Mouse (Mus musculus) CD4-positive, CD25-positive, alpha-beta regulatory T cell, adult 2 months (primary cell): ENCODE results near the gene Ttll8.

ENCODE experiments used
- DNase-seq: peaks from one replicate; pipeline ENCODE4 v3.0.0-alpha.2; 2012; ENCODE audit warnings: low read depth, low spot score

Gene Ttll8

DNA sequence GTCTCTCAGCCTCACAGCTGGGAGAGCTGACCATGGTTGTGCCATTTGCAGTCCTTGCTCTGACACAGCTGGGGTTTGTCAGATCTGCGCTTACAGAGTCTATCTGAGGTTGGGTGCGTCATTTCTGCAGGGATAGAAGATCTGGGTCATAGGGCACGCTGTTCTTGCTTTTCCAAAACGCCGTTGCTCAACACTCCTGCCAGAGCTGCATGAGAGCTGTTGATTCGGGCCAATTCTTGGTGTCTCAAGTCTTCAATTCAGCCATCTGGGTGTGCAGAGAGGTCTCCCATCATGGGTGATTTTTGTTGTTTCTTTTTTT lies 32.3 kb downstream of the Ttll8 start:
- DNase-seq: no peak

DNA sequence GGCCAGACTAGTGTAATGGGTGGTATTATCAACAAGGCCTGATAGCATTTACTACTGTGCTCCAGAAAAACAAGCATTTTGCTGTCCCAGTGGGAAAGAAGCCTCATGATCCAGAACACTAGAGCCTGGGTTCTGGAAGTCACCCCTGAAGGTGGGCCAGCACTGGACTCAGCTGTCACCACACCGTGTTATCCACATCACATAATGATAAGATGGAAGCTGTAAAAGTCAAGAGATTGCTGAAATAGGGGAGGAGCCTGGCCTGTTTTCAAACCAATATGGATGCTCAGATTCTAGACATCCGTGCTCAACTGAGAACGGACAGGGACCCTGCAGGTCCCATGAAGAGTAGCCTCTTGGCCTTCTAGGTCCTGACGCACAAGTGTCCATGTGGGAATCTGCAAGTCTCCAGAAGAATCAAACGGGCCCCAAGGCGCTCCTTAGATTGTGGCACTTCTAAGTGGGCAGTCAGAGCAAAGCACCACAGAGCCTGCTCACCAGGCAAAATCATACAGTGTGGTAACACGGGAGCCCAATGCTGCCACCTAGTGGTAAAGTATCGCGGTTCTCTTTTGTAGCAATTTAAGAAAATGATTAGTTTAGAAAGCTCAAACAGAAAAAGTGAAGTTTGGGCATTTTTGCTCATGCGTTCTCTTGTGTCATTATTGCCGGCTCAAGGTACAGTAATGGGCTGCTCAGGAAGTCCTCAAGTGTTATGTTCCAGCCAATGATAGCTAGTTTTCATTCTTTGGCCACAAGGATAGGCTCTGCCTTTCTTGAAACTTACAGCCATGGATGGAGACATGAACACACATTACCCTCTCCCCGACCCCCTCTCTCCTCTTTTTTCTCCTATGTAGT lies 32.9 kb downstream of the Ttll8 start:
- DNase-seq: peak; percentile 82

DNA sequence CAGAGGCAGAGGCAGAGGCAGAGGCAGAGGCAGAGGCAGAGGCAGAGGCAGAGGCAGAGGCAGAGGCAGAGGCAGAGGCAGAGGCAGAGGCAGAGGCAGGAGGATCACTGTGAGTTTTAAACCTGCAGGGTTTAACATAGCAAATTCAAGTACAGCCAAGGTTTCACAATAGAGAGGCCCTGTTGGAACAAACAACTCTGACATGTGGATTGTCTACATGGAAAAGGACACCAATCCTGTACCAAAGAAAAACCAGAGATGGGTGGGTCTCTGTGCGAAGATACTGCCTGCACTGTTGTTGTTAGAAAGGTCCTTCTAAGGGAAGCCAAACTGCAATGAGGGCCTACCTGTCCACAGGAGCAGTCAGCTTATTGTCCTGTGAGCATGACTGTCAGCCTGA lies 34.2 kb downstream of the Ttll8 start:
- no peak for DNase-seq

DNA sequence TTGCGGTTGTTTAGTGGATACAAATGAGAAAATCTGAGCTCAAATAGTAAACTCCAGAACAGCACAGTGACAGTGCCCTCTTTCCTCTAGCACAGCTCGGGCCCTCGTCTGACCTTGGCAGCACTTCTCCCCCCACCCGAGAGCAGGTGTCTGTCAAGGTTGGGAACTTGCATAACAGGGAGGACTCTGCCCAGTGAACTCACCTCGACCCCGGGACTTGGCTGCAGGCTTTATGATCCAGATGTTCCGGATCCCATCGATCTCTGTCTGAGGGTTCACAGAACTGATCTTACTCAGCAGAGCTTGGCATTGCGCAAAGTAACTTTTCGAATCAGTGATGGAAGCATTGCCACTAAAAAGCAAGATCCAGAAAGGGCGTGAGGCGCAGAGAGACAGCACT lies 34.9 kb downstream of the Ttll8 start:
- DNase-seq: no peak

DNA sequence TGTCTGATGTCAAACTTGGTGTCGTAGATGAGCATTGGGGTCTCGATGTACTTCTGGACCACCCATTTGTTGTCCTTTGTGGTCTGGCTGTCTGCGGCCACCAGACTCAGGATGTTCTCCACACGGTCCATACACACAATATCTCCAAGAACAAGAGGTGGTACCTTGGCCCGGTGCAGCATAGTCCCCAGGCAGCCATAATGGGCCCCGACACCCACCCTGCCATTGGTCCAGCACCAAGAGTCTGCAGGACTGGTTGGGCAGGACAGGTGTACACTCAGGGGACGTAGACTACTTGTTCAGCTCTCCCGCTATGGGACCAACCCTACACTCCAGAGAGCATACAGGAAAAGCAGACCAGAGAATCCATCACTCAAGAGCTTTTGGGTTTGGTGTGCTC lies 37.1 kb downstream of the Ttll8 start:
- DNase-seq: no peak

DNA sequence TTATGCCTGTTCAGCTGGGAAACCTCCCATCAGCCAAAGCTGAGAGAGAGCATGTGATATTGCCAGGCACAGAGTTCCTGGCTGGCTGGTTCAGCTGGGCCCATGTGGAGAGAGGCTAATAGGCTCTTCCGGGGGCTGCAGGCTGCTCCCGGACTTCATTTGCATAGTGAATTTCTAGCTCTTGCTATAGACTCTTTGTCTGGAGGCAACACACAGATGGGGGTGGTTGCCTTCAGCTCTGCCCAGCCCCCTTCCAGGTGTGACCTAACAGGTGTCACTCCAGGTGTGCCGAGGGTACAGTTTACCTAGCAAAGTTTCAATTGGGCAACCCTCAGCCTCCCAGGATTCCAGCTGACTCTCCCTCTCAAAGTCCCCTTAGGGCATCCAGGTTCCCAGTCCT lies 37.9 kb downstream of the Ttll8 start:
- no peak for DNase-seq

DNA sequence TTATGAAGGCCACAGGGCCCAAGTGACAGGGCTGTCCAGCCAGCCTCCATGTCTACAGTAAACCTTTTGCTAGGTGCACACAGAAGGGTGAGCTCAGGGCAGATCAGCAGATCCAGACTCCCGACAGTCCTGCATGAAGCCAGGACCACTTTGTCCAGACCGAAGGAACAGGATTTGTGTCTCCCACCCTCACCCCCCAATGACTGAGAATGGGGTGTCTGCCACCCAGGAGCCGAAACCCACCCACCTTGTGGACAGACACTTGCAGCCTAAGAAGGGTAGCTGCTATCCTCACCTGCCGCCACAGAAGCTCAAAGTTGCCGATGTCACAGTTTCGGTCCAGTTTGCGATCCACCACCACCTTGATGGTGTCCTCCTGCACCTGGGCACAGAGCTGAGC lies 39.2 kb downstream of the Ttll8 start:
- no peak for DNase-seq

DNA sequence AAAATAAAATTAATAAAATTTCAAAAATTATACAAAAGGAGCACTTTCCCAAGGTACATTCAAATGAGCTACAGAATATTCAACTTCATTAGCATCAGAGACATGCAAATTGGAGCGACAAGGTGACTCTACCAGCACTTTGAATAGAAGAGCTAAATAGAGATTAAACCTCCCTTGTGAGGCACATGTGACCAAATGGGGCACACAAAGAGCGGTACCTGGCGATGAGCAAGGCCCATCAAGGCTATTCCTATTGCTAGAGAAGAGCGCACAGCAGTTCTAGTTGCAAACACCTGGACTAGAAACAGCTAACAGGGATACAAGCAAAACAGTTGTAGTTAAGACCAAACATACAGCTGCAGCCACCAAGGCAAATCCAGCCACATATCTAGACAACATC lies 47.9 kb downstream of the Ttll8 start:
- no peak for DNase-seq

DNA sequence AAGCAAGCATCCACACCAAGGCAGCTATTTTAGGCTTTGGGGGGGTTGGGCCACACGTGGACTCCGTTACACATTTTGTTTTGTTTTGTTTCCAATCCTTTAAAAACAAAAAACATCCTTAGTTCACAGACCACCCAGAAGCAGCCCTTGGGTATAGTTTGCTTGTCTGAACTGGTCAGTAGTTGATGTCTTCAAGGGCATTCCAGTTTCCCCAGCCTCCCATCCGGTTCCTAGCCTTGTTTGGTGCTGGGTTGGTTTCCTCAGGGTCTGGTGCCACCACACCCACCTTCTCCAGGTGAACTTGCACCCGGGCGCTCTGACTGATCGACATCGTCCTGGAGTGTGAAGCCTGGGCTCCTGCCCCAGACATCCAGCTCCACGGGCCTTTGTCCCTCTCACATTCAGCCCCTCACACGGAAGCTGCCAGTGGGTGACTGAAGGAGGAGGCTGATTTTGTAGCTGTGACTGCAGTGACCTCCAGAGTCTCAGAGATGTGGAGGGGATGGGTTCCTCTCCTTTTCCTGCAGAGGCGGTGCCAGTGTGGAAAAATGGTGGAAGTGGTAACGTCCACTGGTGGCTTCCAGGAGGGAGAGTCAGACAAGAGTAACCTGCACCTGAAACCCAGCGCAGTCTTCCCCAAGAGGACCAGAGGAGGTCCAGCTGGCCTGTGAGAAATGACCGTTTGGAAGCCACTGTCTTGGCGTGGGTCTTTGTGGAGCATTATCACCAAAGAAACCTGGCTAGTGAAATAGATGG lies 50.0 kb downstream of the Ttll8 start:
- no peak for DNase-seq

DNA sequence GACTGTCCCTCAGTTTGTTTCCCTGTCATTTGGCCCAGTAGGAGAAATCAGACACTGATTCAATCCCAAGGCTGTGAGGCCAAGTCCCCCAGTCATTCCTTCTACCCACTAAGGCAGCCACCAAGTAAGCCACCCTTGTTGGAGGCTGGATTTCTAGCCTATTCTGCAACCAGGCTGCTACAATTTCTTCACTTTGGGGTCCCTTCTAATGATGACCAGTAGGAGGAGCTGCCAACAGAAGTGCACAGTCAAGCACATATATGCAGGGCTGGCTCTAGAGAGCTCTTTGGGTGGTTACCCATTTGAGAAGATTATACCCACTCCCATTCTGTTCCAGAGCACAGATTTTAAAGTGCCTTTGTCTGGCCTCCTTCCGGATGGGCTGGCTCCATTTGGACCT lies 51.1 kb downstream of the Ttll8 start:
- no peak for DNase-seq

DNA sequence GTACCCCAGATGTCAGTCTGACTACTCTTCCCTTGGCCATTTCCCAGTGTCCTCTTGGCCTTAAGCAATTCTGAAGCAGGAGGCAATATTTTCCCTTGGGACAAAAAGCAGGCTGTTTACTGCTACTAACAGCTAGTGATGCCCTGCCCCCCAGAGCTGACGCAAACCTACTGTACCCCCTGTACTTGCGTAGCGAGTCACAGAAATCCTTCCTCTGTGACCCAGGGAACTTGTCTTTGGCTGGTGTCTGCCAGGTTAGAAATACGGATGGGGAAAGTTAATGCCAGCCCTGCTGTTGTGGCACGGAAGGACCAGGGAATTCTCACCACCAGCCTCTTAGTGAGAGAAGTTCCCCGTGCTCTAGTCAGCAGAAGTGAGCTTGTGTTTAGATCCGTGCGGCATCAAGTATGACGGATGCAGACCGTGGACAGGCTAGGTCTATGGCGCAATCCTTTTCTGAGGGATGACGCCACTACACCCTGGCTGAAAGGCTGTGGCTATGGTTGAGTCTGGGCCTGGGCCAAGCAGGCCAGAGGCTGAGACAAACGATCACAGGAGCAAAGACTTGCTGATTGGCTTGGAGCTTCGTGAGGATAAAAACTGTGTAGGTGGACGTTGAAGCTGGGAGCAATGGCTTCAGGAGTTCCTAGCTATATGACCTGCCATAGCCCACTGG lies 51.9 kb downstream of the Ttll8 start:
- DNase-seq: no peak

DNA sequence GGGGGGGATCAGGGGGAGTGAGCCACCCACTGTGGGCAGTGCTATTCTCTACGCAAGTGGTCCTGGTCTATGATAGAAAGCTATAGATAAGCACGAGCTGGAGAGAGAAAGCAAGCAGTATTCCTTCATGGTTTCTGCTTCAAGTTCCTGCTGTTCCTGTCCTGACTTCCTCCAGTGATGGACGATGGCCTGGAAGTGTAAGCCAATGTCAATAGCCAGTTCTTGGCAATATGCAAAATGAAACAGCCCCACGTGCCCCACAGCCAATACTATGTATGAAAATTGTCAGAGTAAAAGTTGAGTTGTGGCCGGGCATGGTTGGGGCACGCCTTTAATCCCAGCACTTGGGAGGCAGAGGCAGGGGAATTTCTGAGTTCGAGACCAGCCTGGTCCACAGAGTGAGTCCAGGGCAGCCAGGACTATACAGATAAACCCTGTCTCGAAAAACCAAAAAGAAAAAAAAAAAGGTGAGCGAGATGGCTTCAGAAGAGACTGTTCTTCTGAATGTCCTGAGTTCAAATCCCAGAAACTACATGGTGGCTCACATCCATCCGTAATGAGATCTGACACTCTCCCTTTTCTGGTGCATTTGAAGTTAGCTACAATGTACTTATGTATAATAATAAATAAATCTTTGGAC lies 57.8 kb downstream of the Ttll8 start:
- DNase-seq: no peak

DNA sequence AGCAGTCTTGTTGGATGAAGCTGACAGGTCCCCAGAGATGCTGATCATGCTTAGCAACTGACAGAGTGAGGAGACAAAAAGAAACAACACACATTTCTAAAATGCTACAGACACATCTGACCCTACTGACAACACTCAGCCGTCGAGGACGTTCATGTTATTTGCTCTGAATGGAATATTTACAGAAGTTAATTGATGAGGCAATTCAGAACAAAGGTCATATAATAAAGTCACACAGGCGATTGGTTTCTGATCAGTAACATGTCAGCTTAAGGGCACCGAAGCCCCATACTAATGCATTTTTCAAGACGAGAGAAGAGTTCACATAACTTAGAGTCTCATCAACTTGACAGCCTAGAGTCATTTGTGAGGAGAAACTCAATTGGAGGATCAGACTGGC lies 58.3 kb downstream of the Ttll8 start:
- DNase-seq: no peak

DNA sequence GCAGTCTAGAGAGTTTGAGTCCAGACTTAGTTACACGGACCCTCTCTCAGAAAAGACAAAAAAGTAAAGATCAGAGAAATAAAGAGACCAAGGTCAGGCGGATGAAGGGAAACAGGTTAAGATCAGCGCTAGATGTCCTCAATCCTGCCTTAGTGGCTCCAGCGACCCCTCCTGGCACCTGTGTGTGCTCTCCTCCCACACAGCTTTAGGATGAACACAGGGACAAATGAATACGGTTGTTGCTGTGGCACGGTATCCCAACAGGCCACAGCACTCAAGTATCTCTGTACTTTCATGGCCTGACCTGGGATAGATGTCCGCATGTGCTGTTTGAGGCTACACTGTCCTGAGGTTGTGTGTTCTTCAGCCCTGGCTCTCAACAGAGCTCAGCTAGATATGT lies 59.1 kb downstream of the Ttll8 start:
- DNase-seq: no peak

DNA sequence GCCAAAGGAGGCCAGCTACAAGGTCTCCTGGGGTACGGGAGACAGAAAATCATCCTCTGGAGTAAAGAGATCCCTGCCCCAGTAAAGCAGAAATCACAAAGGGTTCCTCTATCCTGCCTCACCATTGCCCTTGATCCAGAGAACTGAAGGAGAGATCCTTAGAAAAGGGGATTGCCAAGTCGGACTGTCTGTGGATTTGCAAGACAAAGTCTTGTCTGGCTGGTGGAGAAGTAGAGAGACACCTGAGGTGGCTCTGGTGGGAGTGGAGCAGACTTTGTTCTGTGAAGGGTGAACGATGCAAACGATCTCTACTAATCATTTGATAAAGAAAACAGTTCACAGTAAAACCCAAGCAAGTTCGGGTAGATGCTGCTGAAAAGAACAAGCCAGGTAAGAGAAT lies 61.3 kb downstream of the Ttll8 start:
- no peak for DNase-seq

DNA sequence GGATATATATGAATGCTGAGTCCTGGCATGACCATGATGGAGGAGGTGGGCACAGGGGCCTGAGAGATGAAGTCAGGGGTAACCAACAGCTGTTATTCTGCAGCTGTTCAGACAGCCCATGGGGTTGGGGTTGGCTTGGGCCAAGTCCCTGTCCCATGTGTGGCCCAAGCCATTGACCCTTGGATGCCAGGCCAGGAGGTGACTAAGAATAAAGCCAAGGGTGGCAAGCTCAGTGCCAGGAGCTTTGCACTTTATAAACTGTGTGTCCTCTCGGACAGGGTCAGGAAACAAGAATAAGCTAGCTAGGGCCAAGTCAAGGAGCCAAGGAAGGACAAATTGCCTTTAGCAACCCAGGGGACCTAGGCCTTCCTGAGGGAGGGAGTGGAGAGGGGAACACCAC lies 62.0 kb downstream of the Ttll8 start:
- DNase-seq: no peak

DNA sequence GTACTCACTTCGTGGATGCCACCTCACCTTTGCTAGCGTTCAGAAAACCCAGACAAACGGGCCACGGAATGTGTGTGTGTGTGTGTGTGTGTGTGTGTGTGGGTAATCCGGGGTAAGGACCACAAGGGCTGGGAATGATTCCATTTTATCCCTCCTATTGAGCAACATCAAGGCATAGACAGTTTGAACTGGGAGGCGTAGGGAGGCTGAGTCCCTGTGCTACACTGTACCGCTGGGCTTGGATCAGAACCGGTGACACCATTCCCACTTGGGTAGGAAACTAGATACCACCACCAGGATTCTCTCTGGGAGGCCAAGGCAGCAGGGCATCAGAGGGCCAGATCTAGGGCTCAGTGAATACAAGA lies 62.6 kb downstream of the Ttll8 start:
- no peak for DNase-seq

DNA sequence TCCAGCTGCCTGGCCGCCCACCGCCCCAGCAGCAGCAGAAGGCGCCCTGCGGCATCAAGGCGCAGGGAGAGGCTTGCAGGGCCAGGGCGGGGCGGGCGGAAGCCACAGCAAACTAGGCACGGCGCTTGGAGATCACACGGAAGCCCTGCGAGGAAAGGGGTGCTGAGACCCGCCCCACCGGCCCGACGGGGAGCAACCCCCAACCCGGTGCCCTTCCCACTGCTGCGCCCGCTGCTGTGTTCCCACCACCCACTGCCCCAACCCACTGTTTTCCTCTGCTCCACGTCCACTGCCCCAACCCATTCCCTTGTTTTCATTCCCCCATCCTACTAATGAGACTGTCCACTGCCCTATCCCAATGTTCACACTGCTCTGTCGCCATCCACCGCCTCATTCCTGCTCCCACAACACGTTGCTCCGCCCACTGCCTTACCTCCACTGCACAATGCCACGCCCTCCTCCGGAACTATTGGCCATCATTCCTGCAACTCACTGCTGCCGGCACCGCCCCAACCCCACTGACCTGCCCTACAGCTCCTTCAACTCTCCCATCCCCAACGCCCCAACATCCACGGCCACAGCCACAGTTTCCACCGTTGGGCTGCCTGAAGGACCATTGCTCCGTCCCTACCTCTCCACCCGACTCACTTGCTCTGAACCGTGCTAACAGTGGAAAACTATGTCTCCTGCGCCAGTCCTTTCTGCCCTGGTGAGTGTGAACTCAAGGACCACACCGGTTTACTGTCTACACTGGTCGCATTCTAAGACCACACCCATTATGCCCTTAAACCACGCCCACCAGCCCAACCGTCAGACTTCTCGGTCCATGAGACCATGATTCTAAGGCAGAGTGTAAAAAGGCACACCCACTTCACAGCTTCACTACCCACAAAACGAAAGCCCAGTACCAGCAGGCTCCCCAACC lies 63.2 kb downstream of the Ttll8 start:
- DNase-seq: peak; percentile 82

DNA sequence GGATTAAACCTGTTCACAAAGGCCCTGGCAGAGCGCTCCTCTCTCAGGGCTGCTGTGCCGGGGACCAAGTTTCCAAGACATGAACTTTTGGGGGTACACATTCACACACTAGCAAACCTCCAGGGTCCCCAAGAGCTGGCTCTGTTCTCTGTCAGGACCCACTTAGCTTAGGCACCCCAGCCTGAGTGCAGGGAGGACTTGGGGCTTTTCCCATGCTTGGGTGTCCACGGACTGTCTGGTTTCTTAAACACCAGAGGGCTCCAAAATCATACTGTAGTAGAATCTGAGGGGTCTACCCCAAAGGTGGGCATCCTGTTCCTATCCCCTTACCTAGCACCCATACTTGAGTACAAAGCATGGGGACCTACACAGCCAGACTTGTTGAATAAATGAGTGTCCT lies 64.2 kb downstream of the Ttll8 start:
- DNase-seq: no peak

DNA sequence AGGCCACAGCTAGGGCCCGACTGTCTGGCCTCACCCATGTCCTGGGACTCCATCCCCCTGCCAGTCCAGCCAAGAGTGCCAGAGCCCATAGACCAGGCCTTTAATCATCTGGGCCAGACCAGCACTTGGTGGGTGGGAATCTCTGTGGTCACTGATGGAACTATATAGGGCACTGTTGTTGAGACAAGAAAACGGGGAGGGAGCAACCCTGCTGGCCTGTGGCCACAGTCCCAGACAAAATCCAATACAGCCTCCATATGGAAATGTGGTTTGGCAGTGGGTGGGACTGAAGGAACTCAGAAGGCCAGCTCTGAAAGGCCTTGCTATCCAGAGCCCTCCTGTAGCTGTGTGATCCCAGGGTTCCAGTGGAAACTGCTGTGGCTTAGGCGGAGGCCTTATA lies 65.2 kb downstream of the Ttll8 start:
- DNase-seq: no peak

DNA sequence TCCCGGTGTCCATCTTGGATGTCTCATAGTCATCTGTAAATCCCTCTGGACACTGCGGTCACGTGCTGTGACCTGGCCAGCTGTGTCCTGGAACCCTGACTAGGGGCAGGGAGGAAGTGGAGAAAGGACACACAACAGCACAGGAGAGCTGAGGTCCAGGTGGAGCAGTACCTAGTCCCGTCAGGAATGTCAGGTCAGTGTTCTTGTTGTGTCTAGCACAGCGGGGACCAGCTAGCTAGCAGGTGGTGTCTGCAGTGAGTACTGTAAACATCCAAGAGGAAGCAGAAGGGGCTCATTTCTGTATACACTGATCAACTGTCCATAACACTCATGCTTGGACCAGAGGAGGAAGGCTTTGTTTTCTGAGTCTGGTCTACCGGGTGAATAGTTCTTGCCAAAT lies 68.8 kb downstream of the Ttll8 start:
- no peak for DNase-seq
